Mouse (Mus musculus): ENCODE measurements around the gene Lrrc25.

- TF ChIP-seq POLR2A (IDR thresholded peaks at IDR 0.05; ENCODE audit: low read depth, low read length) = no peak
- no peak for TF ChIP-seq CTCF (conservative IDR thresholded peaks at IDR 0.05 in 1 of 2, IDR thresholded peaks at IDR 0.05 in 1 of 2; ENCODE audit: low read depth in 2 of 2, low read length in 2 of 2)
- no peak for TF ChIP-seq POLR2AphosphoS2 (IDR thresholded peaks at IDR 0.05; ENCODE audit: low read depth, low read length)
- TF ChIP-seq HCFC1 (IDR thresholded peaks at IDR 0.05; ENCODE audit: low read depth, low read length) = no peak
- no peak for TF ChIP-seq USF2 (conservative IDR thresholded peaks at IDR 0.05; ENCODE audit: low read depth, low read length)
- no peak for TF ChIP-seq EP300 (IDR thresholded peaks at IDR 0.05; ENCODE audit: low read length)
- no peak for TF ChIP-seq RCOR1 (conservative IDR thresholded peaks at IDR 0.05; ENCODE audit: low read depth, low read length)
- TF ChIP-seq MYC (IDR thresholded peaks at IDR 0.05; ENCODE audit: low read depth, low read length) = no peak
- no peak for TF ChIP-seq E2F4 (IDR thresholded peaks at IDR 0.05; ENCODE audit: insufficient replicate concordance, low read depth, low read length)
- no peak for TF ChIP-seq NRF1 (IDR thresholded peaks at IDR 0.05; ENCODE audit: low read depth, low read length)
- no peak for TF ChIP-seq UBTF (IDR thresholded peaks at IDR 0.05; ENCODE audit: low read depth, low read length)
- TF ChIP-seq MEF2A (IDR thresholded peaks at IDR 0.05; ENCODE audit: borderline replicate concordance, low read depth, low read length) = no peak
- TF ChIP-seq MAFK (IDR thresholded peaks at IDR 0.05; ENCODE audit: insufficient replicate concordance, low read length) = no peak
Measured at GRCm38 (mm10) chr8:70638752-70639151, 22.8 kb downstream of the Lrrc25 start.
